Mouse (Mus musculus): ENCODE data around the gene Ngef. TPM values are rescaled to one million over a fixed set of nuclear protein-coding genes. Genes with fewer than 3 reads are reported as not detected.

Gene Ngef
- total RNA-seq, 1 experiment = 1.2 TPM

- Histone ChIP-seq H3K4me1 (ENCODE audit: control insufficient read depth in 2 of 2, insufficient read depth in 2 of 2, low read length in 2 of 2, poor library complexity in 1 of 2) (peaks cover 0 to 2% of the 10 kb centered on the region in 2 experiments; a peak in 1 of 4 replicates), H3K9me3 (ENCODE audit: control insufficient read depth, insufficient read depth, low read depth, low read length) (no peaks in the 10 kb centered on the region), H3K4me3 (ENCODE audit: insufficient read depth in 1 of 2, low read depth in 1 of 2, low read length in 2 of 2, poor library complexity in 1 of 2, severe bottlenecking in 1 of 2) (no peak overlapping the region), H3K27ac (ENCODE audit: insufficient read depth, low read depth, low read length, poor library complexity, severe bottlenecking) (no peak overlapping the region), H3K9ac (ENCODE audit: insufficient read depth, low read depth, low read length, poor library complexity, severe bottlenecking) (no peak overlapping the region), H3K36me3 (ENCODE audit: control insufficient read depth, insufficient read depth, low read length, poor library complexity, severe bottlenecking) (no peaks in the 10 kb centered on the region)
- in situ Hi-C loops (cut with MboI; ENCODE audit: low sequenced_read_pairs in 2 of 2, unreplicated experiment in 2 of 2) = loop anchor here in 1 of 2 experiments (10.0 kb wide), 1 partner anchor 347 kb away; no protein-coding TSS in a partner anchor
- DNase-seq (ENCODE audit: low read depth, low spot score) = no peak
- TF ChIP-seq ZC3H11A (IDR thresholded peaks at IDR 0.05; ENCODE audit: borderline replicate concordance, low read depth, low read length) = no peak
- no peak for TF ChIP-seq ZNF384 (IDR thresholded peaks at IDR 0.05; ENCODE audit: low read depth, low read length)
- TF ChIP-seq CHD2 (IDR thresholded peaks at IDR 0.05; ENCODE audit: low read depth, low read length) = no peak
- TF ChIP-seq MAFK (IDR thresholded peaks at IDR 0.05; ENCODE audit: insufficient read depth, low read depth, low read length) = no peak
- no peak for TF ChIP-seq HCFC1 (IDR thresholded peaks at IDR 0.05; ENCODE audit: borderline replicate concordance, insufficient read depth, low read length)
These were observed 52.1 kb downstream of the Ngef start for GRCm38 (mm10) chr1:87521523-87521922.

GRCm38 (mm10) chr1:87520467-87520866, 53.2 kb downstream of the Ngef start:
- DNase-seq (ENCODE audit: low read depth, low spot score) = no peak
- no peak overlapping the region for H3K27ac ChIP-seq (ENCODE audit: insufficient read depth, low read depth, low read length, poor library complexity, severe bottlenecking)
- H3K9me3 ChIP-seq (ENCODE audit: control insufficient read depth, insufficient read depth, low read depth, low read length) = no peaks in the 10 kb centered on the region
- TF ChIP-seq HCFC1 (IDR thresholded peaks at IDR 0.05; ENCODE audit: borderline replicate concordance, insufficient read depth, low read length) (no peak), CHD2 (IDR thresholded peaks at IDR 0.05; ENCODE audit: low read depth, low read length) (no peak), ZNF384 (IDR thresholded peaks at IDR 0.05; ENCODE audit: low read depth, low read length) (no peak), ZC3H11A (IDR thresholded peaks at IDR 0.05; ENCODE audit: borderline replicate concordance, low read depth, low read length) (no peak), MAFK (IDR thresholded peaks at IDR 0.05; ENCODE audit: insufficient read depth, low read depth, low read length) (no peak)
- H3K9ac ChIP-seq (ENCODE audit: insufficient read depth, low read depth, low read length, poor library complexity, severe bottlenecking) = no peak overlapping the region
- in situ Hi-C loops (cut with MboI; ENCODE audit: low sequenced_read_pairs in 2 of 2, unreplicated experiment in 2 of 2) = loop anchor here in 1 of 2 experiments (10.0 kb wide), 1 partner anchor 346 kb away; no protein-coding TSS in a partner anchor
- H3K4me1 ChIP-seq (ENCODE audit: control insufficient read depth in 2 of 2, insufficient read depth in 2 of 2, low read length in 2 of 2, poor library complexity in 1 of 2) = peaks cover 0 to 2% of the 10 kb centered on the region in 2 experiments; a peak in 1 of 4 replicates
- no peak overlapping the region for H3K4me3 ChIP-seq (ENCODE audit: insufficient read depth in 1 of 2, low read depth in 1 of 2, low read length in 2 of 2, poor library complexity in 1 of 2, severe bottlenecking in 1 of 2)
- H3K36me3 ChIP-seq (ENCODE audit: control insufficient read depth, insufficient read depth, low read length, poor library complexity, severe bottlenecking) = no peaks in the 10 kb centered on the region

GRCm38 (mm10) chr1:87510845-87511244, 62.8 kb downstream of the Ngef start:
- DNase-seq (ENCODE audit: low read depth, low spot score) = no peak
- TF ChIP-seq HCFC1 (IDR thresholded peaks at IDR 0.05; ENCODE audit: borderline replicate concordance, insufficient read depth, low read length) (no peak), ZC3H11A (IDR thresholded peaks at IDR 0.05; ENCODE audit: borderline replicate concordance, low read depth, low read length) (no peak), MAFK (IDR thresholded peaks at IDR 0.05; ENCODE audit: insufficient read depth, low read depth, low read length) (no peak), ZNF384 (IDR thresholded peaks at IDR 0.05; ENCODE audit: low read depth, low read length) (no peak), CHD2 (IDR thresholded peaks at IDR 0.05; ENCODE audit: low read depth, low read length) (no peak)
- in situ Hi-C loops (cut with MboI; ENCODE audit: low sequenced_read_pairs in 2 of 2, unreplicated experiment in 2 of 2) = no loop called here

GRCm38 (mm10) chr1:87510166-87510691, 63.4 kb downstream of the Ngef start:
- in situ Hi-C loops (cut with MboI; ENCODE audit: low sequenced_read_pairs in 2 of 2, unreplicated experiment in 2 of 2) = no loop called here

More at GRCm38 (mm10) chr1:87510845-87511244, 62.8 kb downstream of the Ngef start:
- H3K4me3 ChIP-seq (ENCODE audit: insufficient read depth in 1 of 2, low read depth in 1 of 2, low read length in 2 of 2, poor library complexity in 1 of 2, severe bottlenecking in 1 of 2) = peak overlapping the region; percentile 61 to 76; a peak in 2 of 4 replicates
- no peak overlapping the region for H3K27ac ChIP-seq (ENCODE audit: insufficient read depth, low read depth, low read length, poor library complexity, severe bottlenecking)
- H3K9ac ChIP-seq (ENCODE audit: insufficient read depth, low read depth, low read length, poor library complexity, severe bottlenecking) = no peak overlapping the region
- no peaks in the 10 kb centered on the region for H3K4me1 ChIP-seq (ENCODE audit: control insufficient read depth in 2 of 2, insufficient read depth in 2 of 2, low read length in 2 of 2, poor library complexity in 1 of 2)
- H3K36me3 ChIP-seq (ENCODE audit: control insufficient read depth, insufficient read depth, low read length, poor library complexity, severe bottlenecking) = no peaks in the 10 kb centered on the region
- H3K9me3 ChIP-seq (ENCODE audit: control insufficient read depth, insufficient read depth, low read depth, low read length) = no peaks in the 10 kb centered on the region

More at GRCm38 (mm10) chr1:87510166-87510691, 63.4 kb downstream of the Ngef start:
- Histone ChIP-seq H3K36me3 (ENCODE audit: control insufficient read depth, insufficient read depth, low read length, poor library complexity, severe bottlenecking) (no peaks in the 10 kb centered on the region), H3K9me3 (ENCODE audit: control insufficient read depth, insufficient read depth, low read depth, low read length) (no peaks in the 10 kb centered on the region), H3K9ac (ENCODE audit: insufficient read depth, low read depth, low read length, poor library complexity, severe bottlenecking) (peak overlapping the region; percentile 54; the same call in 1 of the 2 replicates), H3K4me3 (ENCODE audit: insufficient read depth in 1 of 2, low read depth in 1 of 2, low read length in 2 of 2, poor library complexity in 1 of 2, severe bottlenecking in 1 of 2) (peak overlapping the region; percentile 64 to 76), H3K4me1 (ENCODE audit: control insufficient read depth in 2 of 2, insufficient read depth in 2 of 2, low read length in 2 of 2, poor library complexity in 1 of 2) (no peaks in the 10 kb centered on the region), H3K27ac (ENCODE audit: insufficient read depth, low read depth, low read length, poor library complexity, severe bottlenecking) (no peak overlapping the region)
- peak; percentile 9 for DNase-seq (ENCODE audit: low read depth, low spot score)
- TF ChIP-seq ZC3H11A (IDR thresholded peaks at IDR 0.05; ENCODE audit: borderline replicate concordance, low read depth, low read length) (no peak), MAFK (IDR thresholded peaks at IDR 0.05; ENCODE audit: insufficient read depth, low read depth, low read length) (no peak), ZNF384 (IDR thresholded peaks at IDR 0.05; ENCODE audit: low read depth, low read length) (no peak), CHD2 (IDR thresholded peaks at IDR 0.05; ENCODE audit: low read depth, low read length) (no peak), HCFC1 (IDR thresholded peaks at IDR 0.05; ENCODE audit: borderline replicate concordance, insufficient read depth, low read length) (no peak)
